Mouse (Mus musculus) thymus, postnatal 14 days (tissue): Measurements from ENCODE around the gene Gdpd5.

Experiments used
- DNase-seq: peaks from one replicate; pipeline ENCODE4 v3.0.0; 2021

Gdpd5 gene

GRCm38 (mm10) chr7:99447323-99447722, 66.1 kb downstream of the Gdpd5 start:
- DNase-seq: no peak

GRCm38 (mm10) chr7:99448619-99449018, 67.4 kb downstream of the Gdpd5 start:
- no peak for DNase-seq

GRCm38 (mm10) chr7:99449063-99449462, 67.8 kb downstream of the Gdpd5 start:
- DNase-seq: peak; percentile 51

GRCm38 (mm10) chr7:99449751-99450150, 68.5 kb downstream of the Gdpd5 start:
- no peak for DNase-seq

GRCm38 (mm10) chr7:99450703-99451102, 69.5 kb downstream of the Gdpd5 start:
- DNase-seq: peak; percentile 74

- no peak for DNase-seq
These were observed 71.6 kb downstream of the Gdpd5 start for GRCm38 (mm10) chr7:99452859-99453258.

GRCm38 (mm10) chr7:99454044-99454443, 72.8 kb downstream of the Gdpd5 start:
- DNase-seq: no peak

GRCm38 (mm10) chr7:99458849-99459248, 77.6 kb downstream of the Gdpd5 start:
- DNase-seq: no peak

GRCm38 (mm10) chr7:99459888-99460652, 78.9 kb downstream of the Gdpd5 start:
- DNase-seq: no peak

GRCm38 (mm10) chr7:99463120-99463519, 81.9 kb downstream of the Gdpd5 start:
- DNase-seq: no peak

- no peak for DNase-seq
These were observed 84.6 kb downstream of the Gdpd5 start, which contains the start of gene Klhl35 for GRCm38 (mm10) chr7:99465811-99466210. Gene Klhl35 (plus strand): TSS chr7:99466004.

GRCm38 (mm10) chr7:99467916-99468282, 86.7 kb downstream of the Gdpd5 start:
- no peak for DNase-seq

GRCm38 (mm10) chr7:99468283-99469132, 87.3 kb downstream of the Gdpd5 start:
- peak; percentile 87 for DNase-seq

GRCm38 (mm10) chr7:99469680-99470405, 88.6 kb downstream of the Gdpd5 start:
- no peak for DNase-seq

- DNase-seq: no peak
These were observed 90.4 kb downstream of the Gdpd5 start for GRCm38 (mm10) chr7:99471578-99471977.

- no peak for DNase-seq
These were observed 92.6 kb downstream of the Gdpd5 start for GRCm38 (mm10) chr7:99473638-99474407.

GRCm38 (mm10) chr7:99474836-99475561, 93.8 kb downstream of the Gdpd5 start:
- no peak for DNase-seq

GRCm38 (mm10) chr7:99475562-99475911, 94.3 kb downstream of the Gdpd5 start:
- DNase-seq: no peak

- no peak for DNase-seq
These were observed 95.4 kb downstream of the Gdpd5 start for GRCm38 (mm10) chr7:99476558-99477114.

GRCm38 (mm10) chr7:99477235-99477634, 96.0 kb downstream of the Gdpd5 start:
- no peak for DNase-seq

GRCm38 (mm10) chr7:99482637-99483036, 101.4 kb downstream of the Gdpd5 start:
- DNase-seq: no peak
